Mouse (Mus musculus): ENCODE measurements at regions not wholly inside any gene's neighbourhood (a gene's known extent, or its start where the extent isn't known, plus 50 kb on each side); places are given as distances from the start of the nearest gene placed in this dataset.

GRCm38 (mm10) chr5:12093680-12094079, 175.8 kb downstream of the 4933402N22Rik start:
- no peaks in the 10 kb centered on the region for H3K36me3 ChIP-seq (replicated peaks; ENCODE audit: control insufficient read depth, insufficient read depth)
- no peak overlapping the region for H3K4me2 ChIP-seq (replicated peaks)
- no peak overlapping the region for H3K9ac ChIP-seq
- no peaks in the 10 kb centered on the region for H3K27me3 ChIP-seq (ENCODE audit: control insufficient read depth, insufficient read depth, low read length)
- no peak overlapping the region for H3K27ac ChIP-seq
- no peak for ATAC-seq (ENCODE audit: low FRiP score)
- 79% methylated on average over 1 of the region's 1 CpGs for WGBS
- no peaks in the 10 kb centered on the region for H3K9me3 ChIP-seq (ENCODE audit: control insufficient read depth, low read length)
- no peaks in the 10 kb centered on the region for H3K4me1 ChIP-seq (replicated peaks; ENCODE audit: control insufficient read depth, insufficient read depth, low read length)
- DNase-seq (ENCODE audit: low spot score): no peak
- H3K4me3 ChIP-seq (replicated peaks; ENCODE audit: low read length): no peak overlapping the region

DNA sequence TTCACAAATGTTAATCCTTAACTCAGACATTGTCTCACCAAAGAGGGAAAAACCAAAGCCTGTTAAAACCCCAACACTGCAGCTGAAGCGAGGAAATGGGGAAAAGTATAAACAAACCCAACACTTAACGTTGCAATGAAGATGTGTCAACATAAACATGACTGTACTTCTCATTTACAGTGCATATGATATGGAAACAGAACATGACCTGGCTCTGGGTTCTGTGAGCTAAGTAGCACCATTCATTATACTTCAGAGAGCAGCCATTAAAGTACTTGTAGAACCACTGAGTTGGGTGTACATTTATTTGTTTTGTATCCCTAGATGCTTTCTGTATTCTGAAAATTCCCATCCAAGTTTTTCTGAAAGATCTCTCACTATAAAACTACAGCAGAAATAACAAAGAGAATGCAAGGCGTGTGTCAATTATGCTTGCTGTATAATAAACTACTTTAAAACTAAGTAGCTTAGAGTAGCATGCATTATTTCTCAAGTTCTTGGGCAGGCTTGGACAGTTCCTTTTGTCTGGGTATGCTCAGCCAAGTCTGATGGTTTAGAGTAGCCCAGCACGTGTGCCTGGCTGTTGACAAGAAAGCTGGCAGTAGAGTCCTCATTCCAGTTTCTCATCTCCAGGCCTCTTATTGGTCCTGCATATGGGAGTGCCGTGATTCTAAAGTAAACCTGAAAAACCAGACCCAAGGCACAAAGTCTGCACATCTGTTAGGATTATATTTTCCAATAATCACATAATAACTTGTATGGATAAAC, 198.9 kb downstream of the 4933402N22Rik start:
- Histone ChIP-seq H3K27ac (no peak overlapping the region), H3K27me3 (ENCODE audit: control insufficient read depth, insufficient read depth, low read length) (no peaks in the 10 kb centered on the region), H3K4me2 (replicated peaks) (no peak overlapping the region), H3K4me3 (replicated peaks; ENCODE audit: low read length) (no peak overlapping the region), H3K36me3 (replicated peaks; ENCODE audit: control insufficient read depth, insufficient read depth) (no peaks in the 10 kb centered on the region), H3K9ac (no peak overlapping the region), H3K4me1 (replicated peaks; ENCODE audit: control insufficient read depth, insufficient read depth, low read length) (no peaks in the 10 kb centered on the region), H3K9me3 (ENCODE audit: control insufficient read depth, low read length) (no peaks in the 10 kb centered on the region)
- WGBS: 89% methylated on average over 5 of the region's 5 CpGs
- no peak for DNase-seq (ENCODE audit: low spot score)
- ATAC-seq (ENCODE audit: low FRiP score): no peak

DNA sequence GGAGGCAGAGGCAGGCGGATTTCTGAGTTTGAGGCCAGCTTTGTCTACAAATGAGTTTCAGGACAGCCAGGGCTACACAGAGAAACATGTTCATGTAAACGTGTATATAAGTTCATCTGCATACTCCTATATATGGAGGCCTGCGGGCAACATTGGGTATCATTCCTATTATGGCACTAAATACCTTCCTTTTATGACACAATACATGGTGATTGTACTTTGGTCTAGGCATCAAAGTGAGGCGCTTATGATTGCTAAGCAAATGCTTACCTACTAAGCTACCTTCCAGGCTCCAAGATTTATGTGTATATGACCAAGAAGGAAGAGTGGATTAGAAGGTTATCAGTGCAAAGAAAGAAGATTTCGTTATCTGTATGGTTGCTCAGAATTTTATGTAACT, 207.1 kb downstream of the 4933402N22Rik start:
- Histone ChIP-seq H3K4me3 (replicated peaks; ENCODE audit: low read length) (no peak overlapping the region), H3K9ac (no peak overlapping the region), H3K27me3 (ENCODE audit: control insufficient read depth, insufficient read depth, low read length) (no peaks in the 10 kb centered on the region), H3K36me3 (replicated peaks; ENCODE audit: control insufficient read depth, insufficient read depth) (no peaks in the 10 kb centered on the region), H3K27ac (no peak overlapping the region), H3K4me1 (replicated peaks; ENCODE audit: control insufficient read depth, insufficient read depth, low read length) (no peaks in the 10 kb centered on the region), H3K4me2 (replicated peaks) (no peak overlapping the region), H3K9me3 (ENCODE audit: control insufficient read depth, low read length) (no peaks in the 10 kb centered on the region)
- ATAC-seq (ENCODE audit: low FRiP score) (no peak), DNase-seq (ENCODE audit: low spot score) (no peak)
- WGBS: 92% methylated on average over 5 of the region's 5 CpGs

DNA sequence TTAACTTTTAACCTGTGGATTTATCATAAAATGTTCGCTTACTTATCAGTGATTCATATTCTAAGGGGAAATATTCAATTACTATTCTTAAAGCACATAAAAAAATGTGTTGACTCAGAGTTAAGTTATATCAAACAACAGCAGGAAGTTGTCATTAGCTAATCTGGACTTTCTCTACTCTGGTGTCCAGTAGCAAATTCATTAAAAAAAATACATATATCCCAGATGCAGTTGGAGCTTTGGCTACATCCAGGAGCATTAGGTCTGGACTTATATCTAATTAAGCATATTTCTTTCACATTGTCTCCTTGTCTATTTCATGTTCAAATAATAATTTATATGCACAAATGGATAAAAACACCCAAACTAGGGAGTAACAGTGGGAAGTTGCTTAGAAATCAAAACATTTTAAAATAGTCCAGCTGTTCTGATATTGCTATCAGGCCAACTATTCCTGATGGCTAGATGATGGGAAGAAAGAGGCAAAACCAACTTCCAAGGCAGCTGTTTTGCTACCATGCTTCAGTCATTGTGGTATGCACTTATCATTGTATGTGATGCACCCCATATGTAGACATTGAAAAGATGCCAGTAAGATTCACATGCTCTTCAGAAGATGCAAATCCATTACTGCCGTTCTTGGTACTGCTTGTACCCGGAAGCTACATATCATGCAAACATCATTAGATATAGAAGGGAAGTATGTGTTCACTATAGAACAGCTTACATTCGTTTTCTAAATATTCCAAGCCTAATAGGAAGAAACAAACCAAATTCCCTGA, 209.8 kb downstream of the 4933402N22Rik start:
- Histone ChIP-seq H3K27ac (no peak overlapping the region), H3K9me3 (ENCODE audit: control insufficient read depth, low read length) (no peaks in the 10 kb centered on the region), H3K9ac (no peak overlapping the region), H3K4me3 (replicated peaks; ENCODE audit: low read length) (no peak overlapping the region), H3K4me1 (replicated peaks; ENCODE audit: control insufficient read depth, insufficient read depth, low read length) (no peaks in the 10 kb centered on the region), H3K27me3 (ENCODE audit: control insufficient read depth, insufficient read depth, low read length) (no peaks in the 10 kb centered on the region), H3K36me3 (replicated peaks; ENCODE audit: control insufficient read depth, insufficient read depth) (no peaks in the 10 kb centered on the region), H3K4me2 (replicated peaks) (no peak overlapping the region)
- DNase-seq (ENCODE audit: low spot score): no peak
- ATAC-seq (ENCODE audit: low FRiP score): no peak
- WGBS: 83% methylated on average over 4 of the region's 4 CpGs

DNA sequence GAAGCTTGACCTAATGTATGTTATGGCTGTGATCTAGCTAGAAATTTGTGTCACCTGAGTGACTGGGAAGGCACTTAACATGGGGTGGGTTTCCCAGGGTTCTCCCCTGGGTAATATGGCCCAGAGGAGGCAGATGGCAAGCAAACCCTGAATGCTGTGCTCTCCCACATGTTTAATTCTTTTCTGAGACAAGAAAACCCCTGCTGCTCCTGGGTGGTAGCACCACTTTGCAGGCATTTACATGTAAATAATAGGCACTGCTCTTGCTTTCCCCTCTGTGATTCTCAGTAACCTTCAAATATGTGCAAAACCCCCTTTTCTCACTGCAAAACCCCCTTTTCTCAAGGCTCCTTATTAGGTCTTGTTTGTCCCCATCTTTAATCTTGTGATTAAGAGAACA, 221.1 kb downstream of the 4933402N22Rik start:
- Histone ChIP-seq H3K9me3 (ENCODE audit: control insufficient read depth, low read length) (no peaks in the 10 kb centered on the region), H3K27me3 (ENCODE audit: control insufficient read depth, insufficient read depth, low read length) (no peaks in the 10 kb centered on the region), H3K4me1 (replicated peaks; ENCODE audit: control insufficient read depth, insufficient read depth, low read length) (no peaks in the 10 kb centered on the region), H3K9ac (no peak overlapping the region), H3K36me3 (replicated peaks; ENCODE audit: control insufficient read depth, insufficient read depth) (no peaks in the 10 kb centered on the region), H3K4me2 (replicated peaks) (no peak overlapping the region), H3K4me3 (replicated peaks; ENCODE audit: low read length) (no peak overlapping the region), H3K27ac (no peak overlapping the region)
- ATAC-seq (ENCODE audit: low FRiP score) (no peak), DNase-seq (ENCODE audit: low spot score) (no peak)

GRCm38 (mm10) chr5:12153295-12153694, 229.9 kb upstream of the Sema3d start:
- DNase-seq (ENCODE audit: low spot score): no peak
- Histone ChIP-seq H3K4me1 (replicated peaks; ENCODE audit: control insufficient read depth, insufficient read depth, low read length) (no peaks in the 10 kb centered on the region), H3K4me3 (replicated peaks; ENCODE audit: low read length) (no peak overlapping the region), H3K36me3 (replicated peaks; ENCODE audit: control insufficient read depth, insufficient read depth) (no peaks in the 10 kb centered on the region), H3K27me3 (ENCODE audit: control insufficient read depth, insufficient read depth, low read length) (no peaks in the 10 kb centered on the region), H3K27ac (no peak overlapping the region), H3K4me2 (replicated peaks) (no peak overlapping the region), H3K9me3 (ENCODE audit: control insufficient read depth, low read length) (no peaks in the 10 kb centered on the region), H3K9ac (no peak overlapping the region)
- no peak for ATAC-seq (ENCODE audit: low FRiP score)
- WGBS: 58% methylated on average over 4 of the region's 4 CpGs

- Histone ChIP-seq H3K4me2 (replicated peaks) (no peak overlapping the region), H3K27ac (no peak overlapping the region), H3K4me1 (replicated peaks; ENCODE audit: control insufficient read depth, insufficient read depth, low read length) (no peaks in the 10 kb centered on the region), H3K9me3 (ENCODE audit: control insufficient read depth, low read length) (no peaks in the 10 kb centered on the region), H3K9ac (no peak overlapping the region), H3K36me3 (replicated peaks; ENCODE audit: control insufficient read depth, insufficient read depth) (no peaks in the 10 kb centered on the region), H3K4me3 (replicated peaks; ENCODE audit: low read length) (no peak overlapping the region), H3K27me3 (ENCODE audit: control insufficient read depth, insufficient read depth, low read length) (no peaks in the 10 kb centered on the region)
- ATAC-seq (ENCODE audit: low FRiP score): no peak
- no peak for DNase-seq (ENCODE audit: low spot score)
- 60% methylated on average over 3 of the region's 3 CpGs for WGBS
Observed at GRCm38 (mm10) chr5:12154551-12155091, 228.6 kb upstream of the Sema3d start.

GRCm38 (mm10) chr5:12191681-12192080, 191.5 kb upstream of the Sema3d start:
- H3K4me1 ChIP-seq (replicated peaks; ENCODE audit: control insufficient read depth, insufficient read depth, low read length): no peaks in the 10 kb centered on the region
- no peaks in the 10 kb centered on the region for H3K27me3 ChIP-seq (ENCODE audit: control insufficient read depth, insufficient read depth, low read length)
- no peaks in the 10 kb centered on the region for H3K9me3 ChIP-seq (ENCODE audit: control insufficient read depth, low read length)
- no peak overlapping the region for H3K9ac ChIP-seq
- no peak overlapping the region for H3K4me3 ChIP-seq (replicated peaks; ENCODE audit: low read length)
- ATAC-seq (ENCODE audit: low FRiP score): no peak
- H3K36me3 ChIP-seq (replicated peaks; ENCODE audit: control insufficient read depth, insufficient read depth): no peaks in the 10 kb centered on the region
- 76% methylated on average over 1 of the region's 1 CpGs for WGBS
- no peak for DNase-seq (ENCODE audit: low spot score)
- no peak overlapping the region for H3K4me2 ChIP-seq (replicated peaks)
- no peak overlapping the region for H3K27ac ChIP-seq

- 38% methylated on average over 1 of the region's 1 CpGs for WGBS
- Histone ChIP-seq H3K4me3 (replicated peaks; ENCODE audit: low read length) (no peak overlapping the region), H3K27ac (no peak overlapping the region), H3K9ac (no peak overlapping the region), H3K36me3 (replicated peaks; ENCODE audit: control insufficient read depth, insufficient read depth) (no peaks in the 10 kb centered on the region), H3K4me1 (replicated peaks; ENCODE audit: control insufficient read depth, insufficient read depth, low read length) (no peaks in the 10 kb centered on the region), H3K9me3 (ENCODE audit: control insufficient read depth, low read length) (no peaks in the 10 kb centered on the region), H3K27me3 (ENCODE audit: control insufficient read depth, insufficient read depth, low read length) (no peaks in the 10 kb centered on the region), H3K4me2 (replicated peaks) (no peak overlapping the region)
- DNase-seq (ENCODE audit: low spot score): no peak
- no peak for ATAC-seq (ENCODE audit: low FRiP score)
Observed at GRCm38 (mm10) chr5:12207452-12207851, 175.7 kb upstream of the Sema3d start.
